Mouse (Mus musculus) cortical plate, adult 2 months (tissue): ENCODE data around the gene Vps13c.

Source experiments
- CTCF ChIP-seq: fragments of 200-500 bp; IDR thresholded peaks from 2 replicates; pipeline ENCODE4 v1.5.1; 2011; ENCODE audit warnings: mild to moderate bottlenecking, control low read depth, low read length; ENCODE audit not compliant: insufficient read depth; ENCODE audit errors: extremely low read depth
- POLR2A ChIP-seq: fragments of 200-500 bp; IDR thresholded peaks from 2 replicates; pipeline ENCODE4 v1.6.1; 2011; ENCODE audit warnings: mild to moderate bottlenecking, low read length, control low read depth; ENCODE audit not compliant: insufficient read depth; ENCODE audit errors: extremely low read depth

- TF ChIP-seq POLR2A (no peak), CTCF (no peak)
These were observed 60.2 kb downstream of the Vps13c start for GRCm38 (mm10) chr9:67900398-67900797.
